Mouse (Mus musculus): ENCODE data around the gene Fsd1l. TPM values are rescaled to one million over a fixed set of nuclear protein-coding genes. Genes with fewer than 3 reads are reported as not detected.

Fsd1l gene
- polyA plus RNA-seq (2014; fragmentation: Nextera tagmentation; extraction: Ambion mirVana) = 36.2 and 38.8 TPM in 2 replicates

DNA sequence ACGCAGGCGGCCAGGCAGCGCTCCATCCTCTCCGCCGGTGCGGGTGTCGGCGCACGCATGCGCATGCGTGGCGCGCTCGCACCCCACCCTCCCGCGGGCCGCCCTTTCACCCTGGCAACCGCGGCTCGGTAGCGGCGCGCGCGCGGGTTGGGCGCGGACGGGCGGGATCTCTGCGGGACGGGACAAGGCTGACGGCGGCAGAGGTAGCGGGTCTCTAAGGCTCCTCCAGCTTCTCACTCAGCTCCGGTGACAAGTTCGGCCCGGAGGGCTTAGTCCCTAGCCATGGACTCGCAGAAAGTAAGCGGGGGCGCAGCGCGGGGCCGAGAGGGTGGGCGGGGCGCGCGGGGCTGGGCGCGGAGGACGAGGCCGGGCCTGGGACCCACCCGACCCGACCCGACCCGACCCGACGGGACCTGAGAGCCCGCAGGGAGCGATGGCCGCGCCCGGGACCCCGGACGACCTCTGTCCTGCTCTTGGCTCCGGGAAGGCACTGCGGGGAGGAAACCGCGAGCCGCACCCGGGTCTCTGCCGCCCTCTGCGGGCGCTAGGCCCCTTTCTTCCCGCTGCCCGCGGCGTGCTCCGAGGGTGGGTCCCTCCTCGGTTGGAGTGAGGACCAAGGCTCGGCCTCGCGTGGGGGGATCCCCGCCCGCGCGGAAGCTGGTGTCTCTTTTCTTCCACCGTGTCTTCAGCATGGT lies at the start of gene Fsd1l:
TSS of gene Fsd1l (plus strand) at position 156 of the 695 bp plus-strand sequence.
- Histone ChIP-seq H3K27me3 (ENCODE audit: control insufficient read depth, insufficient read depth, low read length) (no peaks in the 10 kb centered on the region), H3K27ac (ENCODE audit: low read depth, low read length) (peak within 1 kb of the TSS; percentile 92), H3K9ac (replicated peaks; ENCODE audit: low read depth, low read length) (peak within 1 kb of the TSS; percentile 86), H3K36me3 (ENCODE audit: control insufficient read depth, insufficient read depth, low read length) (no peaks in the 10 kb centered on the region), H3K9me3 (ENCODE audit: control insufficient read depth, low read length) (no peaks in the 10 kb centered on the region), H3K4me1 (ENCODE audit: control insufficient read depth, insufficient read depth, low read length) (peaks cover 35% of the 10 kb centered on the region), H3K4me2 (ENCODE audit: low read depth, low read length) (peak within 1 kb of the TSS; percentile 64), H3K4me3 (ENCODE audit: low read depth, low read length) (peak within 1 kb of the TSS; percentile 87)
- WGBS = under 1% methylated on average over 59 of the region's 88 CpGs
- peak; percentile 93 for ATAC-seq (ENCODE audit: low read depth)

DNA sequence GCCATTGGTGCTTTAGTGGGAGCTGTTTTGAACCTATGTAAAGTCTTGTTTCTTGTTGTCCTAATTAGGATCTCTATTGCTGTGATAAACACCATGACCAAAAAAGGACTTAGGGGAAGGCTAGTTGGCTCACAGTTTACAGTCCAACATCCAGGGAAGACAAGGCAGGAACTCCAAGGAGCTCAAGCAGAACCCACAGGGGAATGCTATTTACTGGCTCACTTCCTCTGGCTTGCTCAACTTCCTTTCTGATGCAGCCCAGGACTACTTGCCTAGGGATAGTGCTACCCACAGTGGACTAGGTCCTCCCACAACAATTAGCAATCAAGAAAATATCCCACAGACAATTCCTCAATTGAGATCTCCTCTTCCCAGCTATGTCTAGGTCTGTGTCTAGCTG lies 43.6 kb upstream of the Fsd1l start:
- Histone ChIP-seq H3K4me3 (ENCODE audit: low read depth, low read length) (no peak overlapping the region), H3K4me1 (ENCODE audit: control insufficient read depth, insufficient read depth, low read length) (no peaks in the 10 kb centered on the region), H3K9ac (replicated peaks; ENCODE audit: low read depth, low read length) (no peak overlapping the region), H3K27me3 (ENCODE audit: control insufficient read depth, insufficient read depth, low read length) (no peaks in the 10 kb centered on the region), H3K36me3 (ENCODE audit: control insufficient read depth, insufficient read depth, low read length) (no peaks in the 10 kb centered on the region), H3K27ac (ENCODE audit: low read depth, low read length) (no peak overlapping the region), H3K9me3 (ENCODE audit: control insufficient read depth, low read length) (no peaks in the 10 kb centered on the region), H3K4me2 (ENCODE audit: low read depth, low read length) (no peak overlapping the region)
- no peak for ATAC-seq (ENCODE audit: low read depth)

DNA sequence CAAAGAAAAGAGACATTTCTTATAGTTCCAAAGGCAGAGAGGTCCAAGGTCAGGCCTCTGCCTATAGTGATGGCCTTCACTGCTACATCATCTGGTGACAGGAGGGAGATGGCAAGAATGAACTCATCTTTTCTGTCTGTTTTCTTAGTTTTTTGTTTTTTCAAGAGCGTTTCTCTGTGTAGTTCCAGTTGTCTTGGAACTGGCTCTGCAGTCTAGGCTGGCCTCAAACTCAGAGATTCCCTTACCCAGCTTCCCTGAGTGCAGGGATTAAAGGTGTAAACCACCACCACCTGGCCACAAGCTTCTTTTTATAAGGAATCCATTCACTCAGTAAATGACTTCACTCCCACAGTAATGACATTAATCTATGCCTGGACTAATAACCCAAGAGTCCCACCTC lies 42.3 kb upstream of the Fsd1l start:
- ATAC-seq (ENCODE audit: low read depth) = no peak
- Histone ChIP-seq H3K27me3 (ENCODE audit: control insufficient read depth, insufficient read depth, low read length) (no peaks in the 10 kb centered on the region), H3K9ac (replicated peaks; ENCODE audit: low read depth, low read length) (no peak overlapping the region), H3K4me1 (ENCODE audit: control insufficient read depth, insufficient read depth, low read length) (no peaks in the 10 kb centered on the region), H3K4me2 (ENCODE audit: low read depth, low read length) (no peak overlapping the region), H3K27ac (ENCODE audit: low read depth, low read length) (no peak overlapping the region), H3K9me3 (ENCODE audit: control insufficient read depth, low read length) (no peaks in the 10 kb centered on the region), H3K36me3 (ENCODE audit: control insufficient read depth, insufficient read depth, low read length) (no peaks in the 10 kb centered on the region), H3K4me3 (ENCODE audit: low read depth, low read length) (no peak overlapping the region)
- WGBS = 89% methylated on average over 1 of the region's 1 CpGs

DNA sequence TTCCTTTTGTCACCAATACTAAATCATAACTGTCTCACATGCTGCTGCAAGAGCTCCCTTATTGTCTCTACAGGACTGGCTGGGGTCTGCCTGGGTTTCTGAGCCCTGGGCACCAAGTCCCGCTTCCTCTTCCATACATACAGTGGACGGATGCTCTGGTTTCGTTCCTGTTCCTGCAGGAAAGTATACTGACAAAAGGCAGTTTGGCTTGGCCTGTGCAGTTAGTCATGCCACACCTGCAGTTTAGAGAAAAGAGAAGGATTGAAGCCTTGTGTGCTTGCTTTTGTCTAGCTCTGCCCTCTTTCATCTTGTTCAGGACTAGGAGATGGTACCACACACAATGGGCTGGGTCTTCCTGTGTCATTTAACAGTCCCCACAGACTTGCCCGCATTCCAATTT lies 41.8 kb upstream of the Fsd1l start:
- Histone ChIP-seq H3K36me3 (ENCODE audit: control insufficient read depth, insufficient read depth, low read length) (no peaks in the 10 kb centered on the region), H3K4me3 (ENCODE audit: low read depth, low read length) (no peak overlapping the region), H3K27ac (ENCODE audit: low read depth, low read length) (no peak overlapping the region), H3K27me3 (ENCODE audit: control insufficient read depth, insufficient read depth, low read length) (no peaks in the 10 kb centered on the region), H3K9ac (replicated peaks; ENCODE audit: low read depth, low read length) (no peak overlapping the region), H3K4me1 (ENCODE audit: control insufficient read depth, insufficient read depth, low read length) (0 out of 2 replicates have a peak, but pooled peaks cover 3% of the 10 kb centered on the region), H3K9me3 (ENCODE audit: control insufficient read depth, low read length) (no peaks in the 10 kb centered on the region), H3K4me2 (ENCODE audit: low read depth, low read length) (no peak overlapping the region)
- no peak for ATAC-seq (ENCODE audit: low read depth)
- WGBS = 85% methylated on average over 4 of the region's 4 CpGs

DNA sequence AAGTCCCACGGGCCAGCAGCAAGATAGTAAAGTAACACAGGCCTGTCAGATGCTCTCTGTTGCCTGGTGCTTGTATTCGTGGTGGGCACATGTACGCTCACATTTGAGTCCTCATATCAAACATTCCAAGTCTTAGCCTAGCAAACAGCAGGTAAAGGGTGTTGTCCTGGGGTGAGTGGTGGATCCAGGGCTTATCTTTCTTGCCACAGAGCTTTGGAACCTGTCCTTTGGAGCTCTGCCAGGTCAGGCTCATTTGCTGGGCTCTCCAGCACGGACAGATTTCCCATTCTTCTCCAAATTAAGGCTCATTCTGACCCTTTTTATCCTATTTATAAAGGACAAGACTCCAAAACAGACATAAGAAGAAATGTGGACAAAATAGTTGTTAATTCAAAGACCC lies 41.1 kb upstream of the Fsd1l start:
- no peaks in the 10 kb centered on the region for H3K36me3 ChIP-seq (ENCODE audit: control insufficient read depth, insufficient read depth, low read length)
- 0 out of 2 replicates have a peak, but pooled peaks cover 3% of the 10 kb centered on the region for H3K4me1 ChIP-seq (ENCODE audit: control insufficient read depth, insufficient read depth, low read length)
- WGBS = 74% methylated on average over 4 of the region's 4 CpGs
- no peak overlapping the region for H3K4me2 ChIP-seq (ENCODE audit: low read depth, low read length)
- ATAC-seq (ENCODE audit: low read depth) = no peak
- H3K4me3 ChIP-seq (ENCODE audit: low read depth, low read length) = no peak overlapping the region
- no peaks in the 10 kb centered on the region for H3K27me3 ChIP-seq (ENCODE audit: control insufficient read depth, insufficient read depth, low read length)
- H3K9ac ChIP-seq (replicated peaks; ENCODE audit: low read depth, low read length) = no peak overlapping the region
- H3K27ac ChIP-seq (ENCODE audit: low read depth, low read length) = no peak overlapping the region
- H3K9me3 ChIP-seq (ENCODE audit: control insufficient read depth, low read length) = no peaks in the 10 kb centered on the region

DNA sequence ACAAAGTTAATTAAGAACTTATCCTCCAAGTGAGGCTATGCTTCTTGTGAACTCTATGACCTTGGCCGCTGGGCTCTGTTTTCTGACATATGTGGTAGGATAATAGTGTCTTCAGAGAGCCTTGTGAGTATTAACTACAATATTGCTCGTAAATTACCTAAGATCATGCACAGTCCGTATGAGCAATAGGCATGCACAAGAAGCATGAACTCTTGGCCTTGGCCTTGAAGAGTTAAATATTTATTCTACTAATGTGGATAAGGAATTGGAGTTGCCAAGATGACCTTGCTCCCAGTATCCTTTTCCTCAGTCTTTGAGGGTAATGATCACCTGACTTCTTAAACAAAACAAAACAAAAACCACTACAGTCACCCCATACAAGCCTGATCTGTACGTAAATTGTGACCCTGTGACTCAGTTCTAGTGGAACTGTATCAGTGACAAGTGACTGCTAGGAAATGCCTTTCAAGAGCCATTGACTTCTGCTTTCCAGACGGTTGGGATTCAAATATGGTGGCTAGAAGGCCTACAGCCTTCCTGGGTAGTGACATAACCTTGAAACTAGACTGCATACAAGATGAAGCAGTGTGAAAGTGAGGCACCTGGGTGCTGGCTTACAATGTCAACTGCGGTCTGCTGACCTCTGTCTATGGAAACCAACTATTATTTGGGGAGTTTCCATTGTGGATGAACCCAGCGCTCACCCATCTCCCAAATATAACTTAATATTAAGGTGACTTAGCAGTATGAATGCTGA lies 40.4 kb upstream of the Fsd1l start:
- Histone ChIP-seq H3K36me3 (ENCODE audit: control insufficient read depth, insufficient read depth, low read length) (no peaks in the 10 kb centered on the region), H3K27me3 (ENCODE audit: control insufficient read depth, insufficient read depth, low read length) (no peaks in the 10 kb centered on the region), H3K27ac (ENCODE audit: low read depth, low read length) (no peak overlapping the region), H3K4me2 (ENCODE audit: low read depth, low read length) (no peak overlapping the region), H3K4me3 (ENCODE audit: low read depth, low read length) (no peak overlapping the region), H3K9ac (replicated peaks; ENCODE audit: low read depth, low read length) (no peak overlapping the region), H3K9me3 (ENCODE audit: control insufficient read depth, low read length) (no peaks in the 10 kb centered on the region), H3K4me1 (ENCODE audit: control insufficient read depth, insufficient read depth, low read length) (0 out of 2 replicates have a peak, but pooled peaks cover 3% of the 10 kb centered on the region)
- WGBS = 90% methylated on average over 7 of the region's 7 CpGs
- ATAC-seq (ENCODE audit: low read depth) = no peak

DNA sequence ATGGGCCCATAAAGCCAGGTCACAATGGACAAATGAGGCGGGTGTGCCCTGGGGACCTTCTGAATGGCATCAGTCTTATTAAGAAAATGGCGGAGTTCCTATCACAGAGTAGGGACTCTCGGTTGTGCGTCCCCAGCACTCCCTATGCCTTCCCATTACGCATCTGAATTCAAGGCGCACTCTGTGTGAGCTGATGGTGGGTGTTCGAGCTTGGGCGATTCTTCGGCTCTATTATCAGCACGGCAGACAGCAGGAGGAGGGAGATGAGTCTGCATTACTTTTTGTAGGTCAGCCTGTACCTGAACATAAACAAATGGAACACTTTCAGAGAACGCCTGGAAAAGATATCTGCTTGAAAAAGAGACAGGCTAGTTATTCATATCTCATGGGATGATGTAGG lies 39.7 kb upstream of the Fsd1l start:
- ATAC-seq (ENCODE audit: low read depth) = no peak

DNA sequence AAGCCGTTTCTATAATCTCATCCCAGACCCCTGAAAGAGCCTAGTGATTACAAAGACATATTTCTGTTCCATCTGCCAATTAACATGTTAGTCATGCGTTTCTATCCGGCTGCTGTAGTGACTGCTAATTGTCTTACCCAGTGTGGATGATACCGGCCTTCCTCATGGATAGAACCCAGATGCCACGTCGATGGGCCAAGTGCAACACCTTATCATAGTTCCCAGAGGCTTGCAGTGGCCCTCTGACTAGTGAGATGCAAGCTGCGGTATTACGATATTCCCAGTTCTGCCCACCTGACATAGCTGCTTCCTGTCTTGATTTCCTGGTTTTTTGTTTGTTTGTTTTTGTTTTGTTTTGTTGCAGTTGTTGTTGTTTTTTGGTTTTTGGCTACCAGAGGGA lies 39.3 kb upstream of the Fsd1l start:
- no peaks in the 10 kb centered on the region for H3K36me3 ChIP-seq (ENCODE audit: control insufficient read depth, insufficient read depth, low read length)
- 65% methylated on average over 8 of the region's 8 CpGs for WGBS
- no peak overlapping the region for H3K9ac ChIP-seq (replicated peaks; ENCODE audit: low read depth, low read length)
- H3K27me3 ChIP-seq (ENCODE audit: control insufficient read depth, insufficient read depth, low read length) = no peaks in the 10 kb centered on the region
- ATAC-seq (ENCODE audit: low read depth) = peak; percentile 60; the same call in 1 of the 2 replicates
- H3K4me1 ChIP-seq (ENCODE audit: control insufficient read depth, insufficient read depth, low read length) = 0 out of 2 replicates have a peak, but pooled peaks cover 3% of the 10 kb centered on the region
- no peak overlapping the region for H3K4me2 ChIP-seq (ENCODE audit: low read depth, low read length)
- no peak overlapping the region for H3K27ac ChIP-seq (ENCODE audit: low read depth, low read length)
- no peaks in the 10 kb centered on the region for H3K9me3 ChIP-seq (ENCODE audit: control insufficient read depth, low read length)
- no peak overlapping the region for H3K4me3 ChIP-seq (ENCODE audit: low read depth, low read length)

More for the DNA sequence above, 39.7 kb upstream of the Fsd1l start:
- Histone ChIP-seq H3K9ac (replicated peaks; ENCODE audit: low read depth, low read length) (no peak overlapping the region), H3K9me3 (ENCODE audit: control insufficient read depth, low read length) (no peaks in the 10 kb centered on the region), H3K4me3 (ENCODE audit: low read depth, low read length) (no peak overlapping the region), H3K27ac (ENCODE audit: low read depth, low read length) (no peak overlapping the region), H3K36me3 (ENCODE audit: control insufficient read depth, insufficient read depth, low read length) (no peaks in the 10 kb centered on the region), H3K4me1 (ENCODE audit: control insufficient read depth, insufficient read depth, low read length) (0 out of 2 replicates have a peak, but pooled peaks cover 3% of the 10 kb centered on the region), H3K27me3 (ENCODE audit: control insufficient read depth, insufficient read depth, low read length) (no peaks in the 10 kb centered on the region), H3K4me2 (ENCODE audit: low read depth, low read length) (no peak overlapping the region)
- 63% methylated on average over 11 of the region's 11 CpGs for WGBS

DNA sequence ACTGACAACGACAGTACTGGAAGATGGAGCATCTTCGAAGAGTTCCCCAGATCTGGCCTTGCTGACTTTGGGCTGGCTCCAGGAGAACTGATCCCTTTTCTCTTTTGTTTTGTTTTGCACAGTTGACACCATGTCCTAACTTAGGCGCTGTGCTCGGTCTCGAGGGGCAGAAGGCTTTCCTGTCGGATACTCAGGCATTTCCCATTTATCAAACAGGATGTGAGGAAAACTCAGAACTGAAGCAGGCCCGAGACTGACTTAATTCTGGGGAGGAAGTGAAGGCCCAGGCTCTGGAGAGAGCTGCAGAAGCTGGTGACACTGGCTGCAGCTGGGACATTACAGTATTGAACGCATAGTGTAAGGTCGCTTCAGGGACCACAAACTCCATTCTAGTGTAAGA lies 38.9 kb upstream of the Fsd1l start:
- H3K4me1 ChIP-seq (ENCODE audit: control insufficient read depth, insufficient read depth, low read length) = 0 out of 2 replicates have a peak, but pooled peaks cover 3% of the 10 kb centered on the region
- no peak overlapping the region for H3K4me3 ChIP-seq (ENCODE audit: low read depth, low read length)
- no peak for ATAC-seq (ENCODE audit: low read depth)
- no peak overlapping the region for H3K9ac ChIP-seq (replicated peaks; ENCODE audit: low read depth, low read length)
- no peaks in the 10 kb centered on the region for H3K9me3 ChIP-seq (ENCODE audit: control insufficient read depth, low read length)
- no peaks in the 10 kb centered on the region for H3K36me3 ChIP-seq (ENCODE audit: control insufficient read depth, insufficient read depth, low read length)
- H3K27me3 ChIP-seq (ENCODE audit: control insufficient read depth, insufficient read depth, low read length) = no peaks in the 10 kb centered on the region
- H3K27ac ChIP-seq (ENCODE audit: low read depth, low read length) = no peak overlapping the region
- 76% methylated on average over 9 of the region's 9 CpGs for WGBS
- no peak overlapping the region for H3K4me2 ChIP-seq (ENCODE audit: low read depth, low read length)

All from neural tube, embryonic 14.5 days (tissue).